Mouse (Mus musculus): Measurements from ENCODE around the gene P4ha2. TPM values are rescaled to one million over a fixed set of nuclear protein-coding genes. Genes with fewer than 3 reads are reported as not detected.

P4ha2 gene
- total and polyA plus RNA-seq, 2 experiments from 2014 or later: 8.6 to 8.9 TPM

- no peak overlapping the region for H3K27ac ChIP-seq (ENCODE audit: low read depth, low read length)
- no peak overlapping the region for H3K4me2 ChIP-seq (ENCODE audit: low read depth, low read length, poor library complexity, severe bottlenecking)
- WGBS: 75% methylated on average over 2 of the region's 2 CpGs
- no peak overlapping the region for H3K4me3 ChIP-seq (ENCODE audit: low read depth, low read length)
- H3K36me3 ChIP-seq (ENCODE audit: insufficient read depth, low read length): no peaks in the 10 kb centered on the region
- H3K9ac ChIP-seq (replicated peaks; ENCODE audit: low read length, poor library complexity, severe bottlenecking): no peak overlapping the region
- no peak for TF ChIP-seq CTCF (IDR thresholded peaks at IDR 0.05)
- no peaks in the 10 kb centered on the region for H3K27me3 ChIP-seq (ENCODE audit: insufficient read depth, low read length)
- H3K9me3 ChIP-seq (ENCODE audit: low read length): no peaks in the 10 kb centered on the region
- DNase-seq (ENCODE audit: low spot score) (no peak), ATAC-seq (ENCODE audit: low FRiP score) (no peak)
- H3K4me1 ChIP-seq (ENCODE audit: insufficient read depth, low read length): no peaks in the 10 kb centered on the region
Observed at GRCm38 (mm10) chr11:54160920-54161319, 61.0 kb downstream of the P4ha2 start.

- Histone ChIP-seq H3K9me3 (ENCODE audit: low read length) (no peaks in the 10 kb centered on the region), H3K27me3 (ENCODE audit: insufficient read depth, low read length) (no peaks in the 10 kb centered on the region), H3K4me1 (ENCODE audit: insufficient read depth, low read length) (no peaks in the 10 kb centered on the region), H3K4me2 (ENCODE audit: low read depth, low read length, poor library complexity, severe bottlenecking) (no peak overlapping the region), H3K9ac (replicated peaks; ENCODE audit: low read length, poor library complexity, severe bottlenecking) (no peak overlapping the region), H3K27ac (ENCODE audit: low read depth, low read length) (no peak overlapping the region), H3K4me3 (ENCODE audit: low read depth, low read length) (no peak overlapping the region), H3K36me3 (ENCODE audit: insufficient read depth, low read length) (no peaks in the 10 kb centered on the region)
- TF ChIP-seq CTCF (IDR thresholded peaks at IDR 0.05): no peak
- DNase-seq (ENCODE audit: low spot score) (no peak), ATAC-seq (ENCODE audit: low FRiP score) (no peak)
- 90% methylated on average over 2 of the region's 2 CpGs for WGBS
Observed at GRCm38 (mm10) chr11:54161514-54161913, 61.6 kb downstream of the P4ha2 start.

GRCm38 (mm10) chr11:54162968-54163367, 63.1 kb downstream of the P4ha2 start:
- Histone ChIP-seq H3K4me2 (ENCODE audit: low read depth, low read length, poor library complexity, severe bottlenecking) (no peak overlapping the region), H3K36me3 (ENCODE audit: insufficient read depth, low read length) (no peaks in the 10 kb centered on the region), H3K4me1 (ENCODE audit: insufficient read depth, low read length) (no peaks in the 10 kb centered on the region), H3K27me3 (ENCODE audit: insufficient read depth, low read length) (no peaks in the 10 kb centered on the region), H3K27ac (ENCODE audit: low read depth, low read length) (no peak overlapping the region), H3K9me3 (ENCODE audit: low read length) (no peaks in the 10 kb centered on the region), H3K9ac (replicated peaks; ENCODE audit: low read length, poor library complexity, severe bottlenecking) (no peak overlapping the region), H3K4me3 (ENCODE audit: low read depth, low read length) (no peak overlapping the region)
- ATAC-seq (ENCODE audit: low FRiP score): no peak
- no peak for TF ChIP-seq CTCF (IDR thresholded peaks at IDR 0.05)
- DNase-seq (ENCODE audit: low spot score): no peak
- WGBS: 88% methylated on average over 1 of the region's 1 CpGs

- no peak for TF ChIP-seq CTCF (IDR thresholded peaks at IDR 0.05)
- H3K36me3 ChIP-seq (ENCODE audit: insufficient read depth, low read length): no peaks in the 10 kb centered on the region
- H3K4me2 ChIP-seq (ENCODE audit: low read depth, low read length, poor library complexity, severe bottlenecking): no peak overlapping the region
- H3K9me3 ChIP-seq (ENCODE audit: low read length): no peaks in the 10 kb centered on the region
- no peak overlapping the region for H3K4me3 ChIP-seq (ENCODE audit: low read depth, low read length)
- WGBS: 75% methylated on average over 3 of the region's 3 CpGs
- no peak for DNase-seq (ENCODE audit: low spot score)
- no peaks in the 10 kb centered on the region for H3K4me1 ChIP-seq (ENCODE audit: insufficient read depth, low read length)
- H3K27ac ChIP-seq (ENCODE audit: low read depth, low read length): no peak overlapping the region
- H3K27me3 ChIP-seq (ENCODE audit: insufficient read depth, low read length): no peaks in the 10 kb centered on the region
- no peak overlapping the region for H3K9ac ChIP-seq (replicated peaks; ENCODE audit: low read length, poor library complexity, severe bottlenecking)
- ATAC-seq (ENCODE audit: low FRiP score): no peak
Observed at GRCm38 (mm10) chr11:54169432-54170295, 69.8 kb downstream of the P4ha2 start.

GRCm38 (mm10) chr11:54171175-54171574, 71.3 kb downstream of the P4ha2 start:
- 83% methylated on average over 2 of the region's 2 CpGs for WGBS

GRCm38 (mm10) chr11:54174226-54174625, 74.3 kb downstream of the P4ha2 start:
- no peak for DNase-seq (ENCODE audit: low spot score)
- no peak overlapping the region for H3K4me3 ChIP-seq (ENCODE audit: low read depth, low read length)

More at GRCm38 (mm10) chr11:54171175-54171574, 71.3 kb downstream of the P4ha2 start:
- Histone ChIP-seq H3K4me3 (ENCODE audit: low read depth, low read length) (no peak overlapping the region), H3K9me3 (ENCODE audit: low read length) (no peaks in the 10 kb centered on the region), H3K4me2 (ENCODE audit: low read depth, low read length, poor library complexity, severe bottlenecking) (no peak overlapping the region), H3K27ac (ENCODE audit: low read depth, low read length) (no peak overlapping the region), H3K4me1 (ENCODE audit: insufficient read depth, low read length) (no peaks in the 10 kb centered on the region), H3K27me3 (ENCODE audit: insufficient read depth, low read length) (no peaks in the 10 kb centered on the region), H3K36me3 (ENCODE audit: insufficient read depth, low read length) (no peaks in the 10 kb centered on the region), H3K9ac (replicated peaks; ENCODE audit: low read length, poor library complexity, severe bottlenecking) (no peak overlapping the region)
- ATAC-seq (ENCODE audit: low FRiP score) (no peak), DNase-seq (ENCODE audit: low spot score) (no peak)
- TF ChIP-seq CTCF (IDR thresholded peaks at IDR 0.05): no peak

More at GRCm38 (mm10) chr11:54174226-54174625, 74.3 kb downstream of the P4ha2 start:
- Histone ChIP-seq H3K4me2 (ENCODE audit: low read depth, low read length, poor library complexity, severe bottlenecking) (no peak overlapping the region), H3K9ac (replicated peaks; ENCODE audit: low read length, poor library complexity, severe bottlenecking) (no peak overlapping the region), H3K27ac (ENCODE audit: low read depth, low read length) (no peak overlapping the region), H3K4me1 (ENCODE audit: insufficient read depth, low read length) (no peaks in the 10 kb centered on the region), H3K36me3 (ENCODE audit: insufficient read depth, low read length) (no peaks in the 10 kb centered on the region), H3K9me3 (ENCODE audit: low read length) (no peaks in the 10 kb centered on the region), H3K27me3 (ENCODE audit: insufficient read depth, low read length) (no peaks in the 10 kb centered on the region)
- no peak for ATAC-seq (ENCODE audit: low FRiP score)
- no peak for TF ChIP-seq CTCF (IDR thresholded peaks at IDR 0.05)
- 96% methylated on average over 4 of the region's 4 CpGs for WGBS

Data from midbrain, postnatal 0 days (tissue).